Mouse (Mus musculus): Measurements from ENCODE around the gene Olfr414. TPM values are rescaled to one million over a fixed set of nuclear protein-coding genes. Genes with fewer than 3 reads are reported as not detected.

Gene Olfr414
- not detected for total RNA-seq (2023)

DNA sequence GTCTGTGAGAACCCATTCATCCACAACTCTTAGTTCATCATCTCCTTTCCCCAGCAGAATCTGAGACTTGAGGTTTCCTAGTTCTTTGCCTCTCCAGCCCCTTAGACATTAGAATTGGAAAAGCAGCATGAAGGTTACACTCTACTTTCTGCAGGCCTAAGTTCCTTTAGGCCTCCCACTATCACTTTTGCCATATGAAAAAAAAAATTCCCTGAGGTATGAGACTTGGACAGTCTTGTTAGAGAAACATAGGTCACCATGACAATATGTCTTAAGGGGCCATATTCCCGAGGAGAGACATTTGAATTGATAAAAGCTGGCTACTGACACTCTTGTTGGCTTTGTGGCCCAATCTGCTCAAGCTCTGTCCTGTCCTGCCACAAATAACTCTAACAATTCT is at the start of gene Olfr414:
TSS of gene Olfr414 (plus strand) at position 301 of the 400 bp plus-strand sequence.

DNA sequence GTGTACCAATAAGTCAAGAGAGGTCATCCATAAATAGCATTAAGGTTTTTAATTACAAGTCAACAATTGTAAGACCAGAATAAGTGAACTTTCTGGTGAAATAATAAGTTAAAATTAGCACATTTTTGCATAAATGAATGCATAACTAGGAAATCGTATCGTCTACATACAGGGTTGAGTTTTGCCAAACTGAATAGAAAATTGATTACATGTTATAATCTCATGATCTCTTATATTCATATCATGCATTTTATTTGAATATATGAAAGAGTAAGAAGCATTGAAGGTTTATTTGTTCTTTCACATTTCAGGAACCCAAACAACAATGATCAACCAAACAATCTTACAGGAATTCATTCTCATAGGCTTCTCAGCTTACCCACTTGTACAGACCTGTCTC is 33.1 kb upstream of the Olfr414 start, which contains the start of gene Olfr248:
TSS of gene Olfr248 (plus strand) at position 301 of the 400 bp plus-strand sequence.

DNA sequence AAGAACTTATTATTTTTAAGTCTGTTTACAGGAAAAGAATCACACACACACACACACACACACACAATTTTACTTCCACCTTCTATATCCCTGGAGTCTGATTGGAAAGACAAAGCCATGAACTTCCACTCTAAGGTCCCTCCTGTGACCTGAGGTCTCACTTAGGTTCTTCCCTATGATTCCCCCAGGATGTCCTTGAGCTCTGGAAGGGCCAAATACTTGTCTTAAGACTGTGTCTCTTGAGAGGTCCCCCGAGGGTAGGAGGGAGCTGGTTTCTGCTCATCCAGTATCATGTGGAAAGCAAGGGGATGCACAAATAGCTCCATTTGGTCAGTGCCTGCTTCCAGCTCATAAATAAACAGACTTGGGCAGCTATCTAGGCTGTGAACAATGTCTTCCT is 17.9 kb downstream of the Olfr414 start, which contains the start of gene Olfr220:
TSS of gene Olfr220 (plus strand) at position 301 of the 400 bp plus-strand sequence.

Other genes starting within 250 kb of the Olfr414 start
- not detected for gene Olfr419, start 172.0 kb upstream of the Olfr414 start, total RNA-seq (2023)
- gene Mptx1, start 93.5 kb upstream of the Olfr414 start, total RNA-seq (2023) = not detected
- gene Olfr417, start 58.9 kb upstream of the Olfr414 start, total RNA-seq (2023) = not detected
- not detected for gene Olfr248, start 33.0 kb upstream of the Olfr414 start, total RNA-seq (2023)
- gene Olfr220, start 18.0 kb downstream of the Olfr414 start, total RNA-seq (2023) = not detected
- 1 to 10 TPM in 1 of 2 experiments, under 1 TPM in 1; 0.33 to 1.2 TPM for gene Fmn2, start 77.8 kb downstream of the Olfr414 start, total RNA-seq (2023)

Data from neutrophil, adult 59 days (primary cell).